Mouse (Mus musculus) neural tube, embryonic 14.5 days (tissue): Measurements from ENCODE around the gene Tmtc2. TPM values are rescaled to one million over a fixed set of nuclear protein-coding genes. Genes with fewer than 3 reads are reported as not detected.

Experiments
- ATAC-seq: fragments of 200-750 bp; cut with Nextera tagmentation; 2 replicates; pipeline ENCODE4 v1.8.0; 2017; ENCODE audit warnings: low read depth, mild to moderate bottlenecking, moderate TSS enrichment, moderate library complexity
- H3K27ac ChIP-seq: fragments of 300-500 bp; sonication (generic); 2 replicates; pipeline ENCODE4 v1.5.1; 2014; ENCODE audit warnings: low read depth, mild to moderate bottlenecking, control low read depth, low read length, moderate library complexity, mixed read lengths
- H3K27me3 ChIP-seq: fragments of 300-500 bp; sonication (generic); 2 replicates; pipeline ENCODE4 v1.6.1; 2014; ENCODE audit warnings: low read length; ENCODE audit not compliant: control insufficient read depth, insufficient read depth
- H3K36me3 ChIP-seq: fragments of 300-500 bp; sonication (generic); 2 replicates; pipeline ENCODE4 v1.6.1; 2014; ENCODE audit warnings: low read length, mixed read lengths; ENCODE audit not compliant: control insufficient read depth, insufficient read depth
- H3K4me1 ChIP-seq: fragments of 300-500 bp; sonication (generic); 2 replicates; pipeline ENCODE4 v1.6.1; 2014; ENCODE audit warnings: low read length; ENCODE audit not compliant: control insufficient read depth, insufficient read depth
- H3K4me2 ChIP-seq: fragments of 300-500 bp; sonication (generic); 2 replicates; pipeline ENCODE4 v1.6.1; 2014; ENCODE audit warnings: mild to moderate bottlenecking, low read depth, low read length, control low read depth
- H3K4me3 ChIP-seq: fragments of 300-500 bp; sonication (generic); 2 replicates; pipeline ENCODE4 v1.5.1; 2014; ENCODE audit warnings: low read depth, low read length, control low read depth, mixed read lengths
- H3K9ac ChIP-seq: fragments of 300-500 bp; sonication (generic); replicated peaks from 2 replicates; pipeline ENCODE4 v1.6.1; 2014; ENCODE audit warnings: low read depth, mild to moderate bottlenecking, control low read depth, low read length, mixed read lengths
- H3K9me3 ChIP-seq: fragments of 300-500 bp; sonication (generic); 2 replicates; pipeline ENCODE4 v1.6.1; 2016; ENCODE audit warnings: low read length; ENCODE audit not compliant: control insufficient read depth
- WGBS: fragments of 180-500 bp; shearing (Covaris S2); extraction: QIAGEN DNeasy Blood & Tissue Kit; methylation state at CpG from one replicate; pipeline ENCODE4 v1.1.7; 2014; 5-methylcytosine and 5-hydroxymethylcytosine counted together
- polyA plus RNA-seq: library from polyadenylated mRNA; unstranded; fragments of >200 nt; fragmentation: Nextera tagmentation; extraction: Ambion mirVana; gene quantifications from 2 replicates; pipeline ENCODE4 v1.2.1, GENCODE M21; 2014

Gene Tmtc2
- polyA plus RNA-seq, 1 experiment from 2014 or later = 9.2 TPM

GRCm38 (mm10) chr10:105227631-105228030, 346.6 kb downstream of the Tmtc2 start:
- Histone ChIP-seq H3K4me2 (no peak overlapping the region), H3K27ac (no peak overlapping the region), H3K4me1 (no peaks in the 10 kb centered on the region), H3K4me3 (no peak overlapping the region), H3K9ac (no peak overlapping the region), H3K27me3 (no peaks in the 10 kb centered on the region), H3K36me3 (no peaks in the 10 kb centered on the region), H3K9me3 (no peaks in the 10 kb centered on the region)
- 76% methylated on average over 5 of the region's 5 CpGs for WGBS
- no peak for ATAC-seq

- no peaks in the 10 kb centered on the region for H3K27me3 ChIP-seq
- no peak overlapping the region for H3K4me2 ChIP-seq
- no peak overlapping the region for H3K9ac ChIP-seq
- H3K36me3 ChIP-seq = no peaks in the 10 kb centered on the region
- no peak for ATAC-seq
- no peaks in the 10 kb centered on the region for H3K9me3 ChIP-seq
- no peak overlapping the region for H3K4me3 ChIP-seq
- 91% methylated on average over 6 of the region's 6 CpGs for WGBS
- H3K4me1 ChIP-seq = no peaks in the 10 kb centered on the region
- H3K27ac ChIP-seq = no peak overlapping the region
Measured at GRCm38 (mm10) chr10:105225714-105226113, 348.5 kb downstream of the Tmtc2 start.

- Histone ChIP-seq H3K9me3 (no peaks in the 10 kb centered on the region), H3K9ac (no peak overlapping the region), H3K4me1 (no peaks in the 10 kb centered on the region), H3K27ac (no peak overlapping the region), H3K4me3 (no peak overlapping the region), H3K27me3 (no peaks in the 10 kb centered on the region), H3K36me3 (no peaks in the 10 kb centered on the region), H3K4me2 (no peak overlapping the region)
- no peak for ATAC-seq
- WGBS = 95% methylated on average over 5 of the region's 5 CpGs
Measured at GRCm38 (mm10) chr10:105222904-105223303, 351.3 kb downstream of the Tmtc2 start.

GRCm38 (mm10) chr10:105201491-105201890, 372.8 kb downstream of the Tmtc2 start:
- H3K27me3 ChIP-seq = no peaks in the 10 kb centered on the region
- no peak overlapping the region for H3K27ac ChIP-seq
- peak; percentile 83 for ATAC-seq
- H3K9me3 ChIP-seq = no peaks in the 10 kb centered on the region
- peaks cover 12% of the 10 kb centered on the region for H3K4me1 ChIP-seq
- H3K4me2 ChIP-seq = 0 out of 2 replicates have a peak overlapping the region, but pooled peaks have one; percentile 4
- no peak overlapping the region for H3K4me3 ChIP-seq
- no peaks in the 10 kb centered on the region for H3K36me3 ChIP-seq
- no peak overlapping the region for H3K9ac ChIP-seq
- WGBS = 15% methylated on average over 10 of the region's 10 CpGs

GRCm38 (mm10) chr10:105200678-105201077, 373.6 kb downstream of the Tmtc2 start:
- H3K9ac ChIP-seq = no peak overlapping the region
- no peak overlapping the region for H3K27ac ChIP-seq
- H3K4me3 ChIP-seq = no peak overlapping the region
- peaks cover 12% of the 10 kb centered on the region for H3K4me1 ChIP-seq
- no peak overlapping the region for H3K4me2 ChIP-seq
- no peaks in the 10 kb centered on the region for H3K9me3 ChIP-seq
- 56% methylated on average over 2 of the region's 2 CpGs for WGBS
- H3K27me3 ChIP-seq = no peaks in the 10 kb centered on the region
- ATAC-seq = no peak
- no peaks in the 10 kb centered on the region for H3K36me3 ChIP-seq

GRCm38 (mm10) chr10:105200092-105200491, 374.2 kb downstream of the Tmtc2 start:
- 20% methylated on average over 4 of the region's 4 CpGs for WGBS
- no peaks in the 10 kb centered on the region for H3K27me3 ChIP-seq
- ATAC-seq = peak; percentile 67

GRCm38 (mm10) chr10:105199515-105199914, 374.7 kb downstream of the Tmtc2 start:
- Histone ChIP-seq H3K4me2 (no peak overlapping the region), H3K9ac (no peak overlapping the region), H3K27ac (no peak overlapping the region), H3K4me1 (peaks cover 12% of the 10 kb centered on the region), H3K27me3 (no peaks in the 10 kb centered on the region), H3K9me3 (no peaks in the 10 kb centered on the region), H3K4me3 (no peak overlapping the region), H3K36me3 (no peaks in the 10 kb centered on the region)
- WGBS = 53% methylated on average over 5 of the region's 5 CpGs
- ATAC-seq = no peak

More at GRCm38 (mm10) chr10:105200092-105200491, 374.2 kb downstream of the Tmtc2 start:
- Histone ChIP-seq H3K4me3 (no peak overlapping the region), H3K4me1 (peaks cover 12% of the 10 kb centered on the region), H3K9ac (no peak overlapping the region), H3K9me3 (no peaks in the 10 kb centered on the region), H3K36me3 (no peaks in the 10 kb centered on the region), H3K4me2 (no peak overlapping the region), H3K27ac (peak overlapping the region; percentile 8; the same call in 1 of the 2 replicates)

GRCm38 (mm10) chr10:105195377-105195776, 378.9 kb downstream of the Tmtc2 start:
- H3K4me2 ChIP-seq = no peak overlapping the region
- H3K4me3 ChIP-seq = no peak overlapping the region
- no peak overlapping the region for H3K9ac ChIP-seq
- peaks cover 5% of the 10 kb centered on the region for H3K4me1 ChIP-seq
- H3K27me3 ChIP-seq = no peaks in the 10 kb centered on the region
- H3K9me3 ChIP-seq = no peaks in the 10 kb centered on the region
- H3K36me3 ChIP-seq = no peaks in the 10 kb centered on the region
- 96% methylated on average over 2 of the region's 2 CpGs for WGBS
- ATAC-seq = no peak
- H3K27ac ChIP-seq = no peak overlapping the region

GRCm38 (mm10) chr10:105193756-105194460, 380.3 kb downstream of the Tmtc2 start:
- H3K4me3 ChIP-seq = no peak overlapping the region
- no peaks in the 10 kb centered on the region for H3K36me3 ChIP-seq
- H3K4me1 ChIP-seq = no peaks in the 10 kb centered on the region
- H3K27ac ChIP-seq = no peak overlapping the region
- H3K4me2 ChIP-seq = no peak overlapping the region
- no peaks in the 10 kb centered on the region for H3K27me3 ChIP-seq
- H3K9me3 ChIP-seq = no peaks in the 10 kb centered on the region
- 63% methylated on average over 4 of the region's 4 CpGs for WGBS
- H3K9ac ChIP-seq = no peak overlapping the region
- no peak for ATAC-seq
